Mouse (Mus musculus): ENCODE data around the gene Glp2r. TPM values are rescaled to one million over a fixed set of nuclear protein-coding genes. Genes with fewer than 3 reads are reported as not detected.
A peak's percentile ranks its signal among the peaks of the same experiment; 100 is the strongest.

Gene Glp2r
- polyA plus RNA-seq, 1 experiment: 0.03 TPM

DNA sequence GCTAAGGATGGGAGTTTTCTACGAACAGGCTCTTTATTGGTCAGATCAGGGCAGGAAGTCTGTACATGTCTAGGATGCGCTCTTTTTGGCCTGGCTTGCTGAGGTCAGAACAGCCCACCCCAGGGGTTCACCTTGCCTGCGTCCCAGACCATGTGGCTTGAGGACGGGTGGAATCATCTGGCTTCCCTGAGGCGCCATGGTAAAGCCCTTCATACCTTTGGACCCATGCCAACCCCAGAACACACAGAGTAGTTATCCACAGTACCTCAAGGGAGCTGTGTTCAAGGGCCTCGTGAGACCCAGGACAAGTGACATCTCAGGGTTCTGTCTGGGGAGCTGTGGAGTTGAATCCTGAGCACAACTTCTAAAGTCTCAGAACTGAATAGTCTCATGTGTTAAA, 119.2 kb downstream of the Glp2r start:
- TF ChIP-seq POLR2A (IDR thresholded peaks at IDR 0.05; ENCODE audit: borderline replicate concordance, insufficient read depth, low read length) (no peak), CTCF (IDR thresholded peaks at IDR 0.05; ENCODE audit: borderline replicate concordance, insufficient read depth, low read depth, low read length) (no peak)
- Histone ChIP-seq H3K27me3 (ENCODE audit: control insufficient read depth, insufficient read depth, low read length) (no peaks in the 10 kb centered on the region), H3K4me1 (ENCODE audit: control insufficient read depth, insufficient read depth, low read length) (peaks cover 39% of the 10 kb centered on the region), H3K27ac (ENCODE audit: insufficient read depth, low read length) (peak overlapping the region; percentile 57), H3K4me3 (replicated peaks; ENCODE audit: insufficient read depth, low read depth, low read length) (peak overlapping the region; percentile 83)
- WGBS: 32% methylated on average over 6 of the region's 6 CpGs
- peak; percentile 53 to 56 for DNase-seq

DNA sequence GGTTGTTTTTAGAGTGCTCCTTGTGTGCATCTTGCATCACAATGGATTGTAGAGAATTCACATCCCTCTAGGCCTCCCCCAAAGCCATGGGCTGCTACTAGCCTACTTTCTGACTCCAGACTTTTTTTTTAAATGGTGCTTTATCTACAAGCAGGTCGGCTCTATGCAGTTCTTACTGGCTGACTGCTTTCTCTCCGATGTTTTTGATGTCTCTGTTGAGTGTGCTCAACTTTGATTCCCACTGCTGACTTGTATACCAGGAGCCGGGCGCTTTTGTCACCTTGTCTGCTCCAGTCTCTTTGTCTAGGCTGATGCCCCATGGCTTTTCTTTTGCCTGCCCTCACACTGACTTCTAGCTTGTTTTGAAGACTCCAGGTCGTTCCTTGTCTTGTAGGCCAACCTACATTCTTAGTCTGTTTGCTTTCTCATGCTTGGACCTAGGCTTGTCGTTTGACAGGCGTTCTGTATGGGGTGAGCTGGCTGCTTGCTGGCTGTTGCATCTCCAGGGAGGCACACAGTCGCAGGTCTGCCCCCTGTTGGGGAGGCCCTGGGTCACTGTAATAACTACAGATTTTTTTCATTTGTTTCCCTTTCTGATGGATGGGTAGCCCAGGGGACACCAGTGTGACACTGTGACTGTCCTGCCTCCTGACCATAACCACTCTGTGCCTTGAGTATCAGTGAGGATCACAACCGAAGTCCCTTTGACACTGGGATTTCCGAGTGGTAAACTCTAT, 120.8 kb downstream of the Glp2r start:
- Histone ChIP-seq H3K4me3 (replicated peaks; ENCODE audit: insufficient read depth, low read depth, low read length) (no peak overlapping the region), H3K27me3 (ENCODE audit: control insufficient read depth, insufficient read depth, low read length) (no peaks in the 10 kb centered on the region), H3K4me1 (ENCODE audit: control insufficient read depth, insufficient read depth, low read length) (peaks cover 23% of the 10 kb centered on the region), H3K27ac (ENCODE audit: insufficient read depth, low read length) (no peak overlapping the region)
- TF ChIP-seq CTCF (IDR thresholded peaks at IDR 0.05; ENCODE audit: borderline replicate concordance, insufficient read depth, low read depth, low read length) (no peak), POLR2A (IDR thresholded peaks at IDR 0.05; ENCODE audit: borderline replicate concordance, insufficient read depth, low read length) (no peak)
- 72% methylated on average over 10 of the region's 10 CpGs for WGBS
- DNase-seq: peak; percentile 22 to 31

DNA sequence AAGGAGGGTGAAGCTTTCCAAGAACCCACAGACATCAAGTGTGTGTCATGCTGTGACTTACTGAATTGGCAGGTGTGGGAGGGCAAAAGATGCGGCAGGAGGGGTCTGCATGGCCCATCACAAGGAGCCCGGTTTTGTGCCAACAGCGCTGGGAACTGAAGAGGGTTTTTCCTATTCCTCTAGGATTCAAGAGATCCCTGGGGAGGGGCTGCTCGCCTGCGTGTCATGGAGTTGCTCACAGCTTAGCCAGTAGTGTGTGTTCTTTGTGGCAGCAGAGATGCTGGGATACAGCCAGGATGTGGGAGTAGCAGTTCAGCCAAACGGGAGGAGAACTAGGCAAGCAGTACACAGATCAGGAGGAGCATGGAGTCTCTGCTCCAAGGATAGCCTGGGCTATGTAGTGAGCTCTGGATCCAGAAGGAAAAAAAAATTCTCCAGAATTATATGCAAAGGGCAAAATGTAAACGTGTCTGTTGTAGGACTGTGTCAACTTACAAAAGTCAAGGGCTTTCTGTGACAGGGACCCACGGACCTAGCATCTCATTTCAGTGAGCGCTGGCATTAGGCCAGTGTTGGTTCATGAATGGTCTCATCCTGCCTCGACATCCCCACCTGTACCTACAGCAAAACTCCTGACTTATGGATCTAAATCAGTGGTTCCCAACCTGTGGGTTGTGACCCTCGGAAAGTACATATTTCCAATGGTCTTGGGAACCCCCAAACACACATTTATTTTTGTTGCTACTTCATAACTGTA, 122.1 kb downstream of the Glp2r start:
- 41% methylated on average over 11 of the region's 11 CpGs for WGBS
- no peak for TF ChIP-seq POLR2A (IDR thresholded peaks at IDR 0.05; ENCODE audit: borderline replicate concordance, insufficient read depth, low read length)
- TF ChIP-seq CTCF (IDR thresholded peaks at IDR 0.05; ENCODE audit: borderline replicate concordance, insufficient read depth, low read depth, low read length): no peak
- no peak overlapping the region for H3K27ac ChIP-seq (ENCODE audit: insufficient read depth, low read length)
- H3K4me3 ChIP-seq (replicated peaks; ENCODE audit: insufficient read depth, low read depth, low read length): no peak overlapping the region
- peak; percentile 45 to 61 for DNase-seq
- H3K4me1 ChIP-seq (ENCODE audit: control insufficient read depth, insufficient read depth, low read length): peaks cover 20% of the 10 kb centered on the region
- no peaks in the 10 kb centered on the region for H3K27me3 ChIP-seq (ENCODE audit: control insufficient read depth, insufficient read depth, low read length)

DNA sequence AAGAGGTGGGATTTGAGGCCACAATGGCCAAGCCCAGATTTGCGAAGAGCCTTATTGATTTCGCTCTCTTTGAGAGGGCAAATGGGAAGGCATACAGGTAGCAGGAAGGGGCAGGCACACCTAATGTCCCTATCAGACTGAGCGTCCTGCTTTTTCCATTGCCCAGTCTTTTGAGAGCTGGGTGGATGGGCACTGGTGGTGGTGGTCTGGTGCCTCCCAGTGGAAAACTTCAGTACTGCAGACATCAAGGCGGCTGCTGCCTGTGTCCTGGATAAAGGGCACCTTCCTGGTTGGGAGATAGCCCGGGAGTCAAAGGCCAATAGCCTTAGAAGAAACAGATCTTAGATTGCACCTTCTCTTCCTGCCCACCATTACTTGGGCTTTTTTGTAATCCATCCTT, 123.2 kb downstream of the Glp2r start:
- peak; percentile 85 to 90 for DNase-seq
- H3K4me3 ChIP-seq (replicated peaks; ENCODE audit: insufficient read depth, low read depth, low read length): no peak overlapping the region
- WGBS: 33% methylated on average over 5 of the region's 5 CpGs
- no peak for TF ChIP-seq POLR2A (IDR thresholded peaks at IDR 0.05; ENCODE audit: borderline replicate concordance, insufficient read depth, low read length)
- TF ChIP-seq CTCF (IDR thresholded peaks at IDR 0.05; ENCODE audit: borderline replicate concordance, insufficient read depth, low read depth, low read length): peak; percentile 97
- H3K27ac ChIP-seq (ENCODE audit: insufficient read depth, low read length): no peak overlapping the region
- peaks cover 29% of the 10 kb centered on the region for H3K4me1 ChIP-seq (ENCODE audit: control insufficient read depth, insufficient read depth, low read length)
- H3K27me3 ChIP-seq (ENCODE audit: control insufficient read depth, insufficient read depth, low read length): no peaks in the 10 kb centered on the region

DNA sequence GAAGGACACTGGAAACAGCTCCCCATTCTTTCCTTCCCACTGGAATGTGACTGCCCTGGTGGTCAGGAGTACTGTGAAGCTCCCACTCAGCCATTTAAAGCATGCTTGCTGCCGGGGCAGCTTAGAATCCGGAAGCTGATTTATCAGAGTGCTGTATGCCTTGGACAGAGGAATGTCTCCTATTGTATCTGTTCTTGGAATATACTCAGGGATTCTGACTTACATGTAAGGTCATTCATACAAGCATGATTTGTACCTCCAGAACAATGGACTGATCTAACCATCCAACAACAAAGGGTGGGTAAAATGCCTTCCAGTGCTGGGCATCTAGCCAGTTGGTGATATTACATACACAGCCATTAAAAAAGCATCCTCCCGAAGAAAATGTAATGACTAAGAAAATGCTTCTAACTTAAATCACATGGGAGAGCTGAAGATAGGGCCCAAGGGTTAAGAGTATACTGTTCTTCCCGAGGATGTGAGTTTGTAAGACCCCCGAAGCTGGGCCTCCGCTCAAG, 126.3 kb downstream of the Glp2r start:
- TF ChIP-seq POLR2A (IDR thresholded peaks at IDR 0.05; ENCODE audit: borderline replicate concordance, insufficient read depth, low read length): no peak
- TF ChIP-seq CTCF (IDR thresholded peaks at IDR 0.05; ENCODE audit: borderline replicate concordance, insufficient read depth, low read depth, low read length): no peak
- 83% methylated on average over 6 of the region's 6 CpGs for WGBS
- Histone ChIP-seq H3K27me3 (ENCODE audit: control insufficient read depth, insufficient read depth, low read length) (no peaks in the 10 kb centered on the region), H3K4me3 (replicated peaks; ENCODE audit: insufficient read depth, low read depth, low read length) (no peak overlapping the region), H3K4me1 (ENCODE audit: control insufficient read depth, insufficient read depth, low read length) (peaks cover 23% of the 10 kb centered on the region), H3K27ac (ENCODE audit: insufficient read depth, low read length) (no peak overlapping the region)
- DNase-seq: no peak

DNA sequence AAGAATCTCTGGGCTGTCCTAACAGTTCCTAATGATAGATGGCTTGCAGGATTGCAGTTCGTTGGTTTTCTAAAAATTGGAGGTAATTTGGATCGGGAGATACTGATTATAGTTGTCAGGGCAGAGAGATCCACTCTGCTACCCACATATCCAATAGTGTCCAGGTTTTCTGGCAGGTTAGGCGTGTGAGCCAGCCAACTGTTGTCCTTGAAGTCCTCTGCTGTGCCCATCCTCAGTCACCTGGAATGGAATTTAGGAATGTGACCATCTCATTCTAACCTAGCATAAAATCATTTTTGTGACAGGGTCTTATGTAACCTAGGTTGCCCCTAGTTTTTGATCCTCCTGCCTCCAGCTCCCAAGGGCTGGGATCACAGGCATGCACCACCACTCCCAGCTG, 127.5 kb downstream of the Glp2r start:
- Histone ChIP-seq H3K4me1 (ENCODE audit: control insufficient read depth, insufficient read depth, low read length) (peaks cover 27% of the 10 kb centered on the region), H3K27ac (ENCODE audit: insufficient read depth, low read length) (peak overlapping the region; percentile 51; the same call in 1 of the 2 replicates), H3K27me3 (ENCODE audit: control insufficient read depth, insufficient read depth, low read length) (no peaks in the 10 kb centered on the region), H3K4me3 (replicated peaks; ENCODE audit: insufficient read depth, low read depth, low read length) (no peak overlapping the region)
- TF ChIP-seq CTCF (IDR thresholded peaks at IDR 0.05; ENCODE audit: borderline replicate concordance, insufficient read depth, low read depth, low read length): no peak
- TF ChIP-seq POLR2A (IDR thresholded peaks at IDR 0.05; ENCODE audit: borderline replicate concordance, insufficient read depth, low read length): no peak
- WGBS: 18% methylated on average over 3 of the region's 3 CpGs
- DNase-seq: peak; percentile 34 to 71

DNA sequence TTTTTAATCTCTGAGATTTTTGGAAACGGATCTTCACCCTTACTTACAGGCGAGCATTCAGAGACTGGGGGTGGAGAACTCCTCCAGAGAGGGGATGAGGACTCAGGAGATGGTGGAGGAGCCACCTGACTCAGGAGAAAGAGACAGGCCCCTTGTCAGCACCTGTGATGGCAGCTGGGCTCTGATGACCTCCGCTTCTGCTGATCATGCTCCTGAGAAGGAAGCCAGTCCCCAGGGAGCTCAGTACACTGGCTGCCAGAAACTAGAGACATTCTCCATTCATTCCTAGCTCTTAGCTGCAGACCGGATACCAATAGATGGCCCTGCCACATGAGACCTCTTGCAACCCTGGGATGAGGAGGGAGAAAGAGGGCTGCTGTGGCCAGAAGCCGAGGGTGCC, 128.1 kb downstream of the Glp2r start:
- Histone ChIP-seq H3K27ac (ENCODE audit: insufficient read depth, low read length) (peak overlapping the region; percentile 51), H3K4me1 (ENCODE audit: control insufficient read depth, insufficient read depth, low read length) (peaks cover 28% of the 10 kb centered on the region), H3K4me3 (replicated peaks; ENCODE audit: insufficient read depth, low read depth, low read length) (no peak overlapping the region), H3K27me3 (ENCODE audit: control insufficient read depth, insufficient read depth, low read length) (no peaks in the 10 kb centered on the region)
- TF ChIP-seq CTCF (IDR thresholded peaks at IDR 0.05; ENCODE audit: borderline replicate concordance, insufficient read depth, low read depth, low read length): no peak
- no peak for TF ChIP-seq POLR2A (IDR thresholded peaks at IDR 0.05; ENCODE audit: borderline replicate concordance, insufficient read depth, low read length)
- peak in 1 of 2 experiments; percentile 32 for DNase-seq
- WGBS: 39% methylated on average over 5 of the region's 5 CpGs
